Mouse (Mus musculus): ENCODE measurements around the gene Zfand3.

DNA sequence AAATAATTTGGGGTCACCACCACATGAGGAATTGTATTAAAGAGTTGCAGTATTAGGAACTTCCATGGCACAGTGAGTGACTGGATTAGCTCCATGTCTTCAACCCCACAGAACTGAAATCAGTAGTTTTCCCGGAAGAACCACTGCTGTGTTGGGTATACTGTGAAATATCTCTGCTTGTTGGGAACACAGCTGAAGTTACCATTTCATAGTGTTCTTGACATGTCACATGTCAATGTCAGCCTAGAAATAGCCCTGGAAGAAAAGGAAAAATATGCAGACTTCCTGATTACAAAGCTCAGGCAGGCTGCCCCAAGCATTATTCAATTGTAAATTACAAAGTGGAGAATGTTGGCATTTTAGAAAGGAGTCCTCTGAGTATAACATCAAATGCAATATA, 143.4 kb downstream of the Zfand3 start:
- TF ChIP-seq POLR2A (IDR thresholded peaks at IDR 0.05; ENCODE audit: insufficient read length, low read depth) (no peak), E2F4 (IDR thresholded peaks at IDR 0.05; ENCODE audit: insufficient read depth) (no peak), USF1 (IDR thresholded peaks at IDR 0.05; ENCODE audit: low read depth) (no peak), MYOD1 (IDR thresholded peaks at IDR 0.05; ENCODE audit: control insufficient read depth in 1 of 3, insufficient read length in 2 of 3, low read depth in 2 of 3) (no peak), MAX (IDR thresholded peaks at IDR 0.05; ENCODE audit: low read depth) (no peak), REST (IDR thresholded peaks at IDR 0.05; ENCODE audit: insufficient read depth, insufficient read length) (no peak), TCF12 (IDR thresholded peaks at IDR 0.05; ENCODE audit: insufficient read depth, poor library complexity, severe bottlenecking) (no peak), POLR2AphosphoS2 (IDR thresholded peaks at IDR 0.05; ENCODE audit: insufficient read length, low read depth) (no peak), CEBPB (IDR thresholded peaks at IDR 0.05; ENCODE audit: insufficient read depth, poor library complexity, severe bottlenecking) (no peak)
